Mouse (Mus musculus) cerebellum, adult 11 months (tissue): ENCODE measurements around the gene Rogdi.

ENCODE experiments used
- DNase-seq: peaks from one replicate; pipeline ENCODE4 v3.0.0; 2022

Gene Rogdi

DNA sequence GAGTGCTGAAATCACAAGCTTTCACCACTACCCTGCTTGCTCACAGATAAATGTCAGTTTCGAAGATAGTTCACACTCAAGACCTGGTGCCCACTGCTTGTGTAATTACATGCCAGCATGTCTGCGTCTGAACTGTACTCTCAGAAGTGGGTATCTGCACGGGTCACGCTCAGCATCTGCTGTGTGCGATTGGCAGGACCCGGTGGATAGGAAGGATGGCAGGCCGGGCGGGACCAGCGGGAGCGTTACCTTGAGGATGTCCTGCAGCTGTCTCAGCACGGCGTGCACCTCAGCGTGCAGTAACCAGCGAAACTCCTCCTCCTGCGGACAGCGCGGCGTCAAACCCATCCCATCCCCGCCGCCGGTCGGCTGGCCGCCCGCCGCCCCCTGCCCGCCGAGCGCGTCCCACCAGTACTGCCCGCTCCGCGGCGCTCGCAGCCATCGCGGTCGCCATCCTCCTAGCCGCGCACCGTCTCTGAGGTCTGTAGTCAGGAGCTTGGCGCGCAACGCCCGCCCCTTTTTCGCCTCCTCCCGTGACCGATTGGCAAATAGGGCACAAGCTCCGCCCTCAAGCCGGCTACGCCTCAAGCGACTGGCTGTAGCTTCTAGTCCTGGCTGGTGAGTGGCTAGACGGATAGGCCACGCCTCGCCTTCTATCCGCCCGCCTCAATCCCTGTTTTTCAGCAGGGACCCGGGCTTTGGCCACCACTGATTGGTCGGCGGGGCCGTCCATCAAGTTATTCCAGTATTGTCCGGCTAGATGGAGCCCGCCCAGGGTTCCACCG, at the start of gene Rogdi:
Gene Rogdi (minus strand): TSS at position 500 of the 785 bp plus-strand sequence.
- peak; percentile 99 for DNase-seq

DNA sequence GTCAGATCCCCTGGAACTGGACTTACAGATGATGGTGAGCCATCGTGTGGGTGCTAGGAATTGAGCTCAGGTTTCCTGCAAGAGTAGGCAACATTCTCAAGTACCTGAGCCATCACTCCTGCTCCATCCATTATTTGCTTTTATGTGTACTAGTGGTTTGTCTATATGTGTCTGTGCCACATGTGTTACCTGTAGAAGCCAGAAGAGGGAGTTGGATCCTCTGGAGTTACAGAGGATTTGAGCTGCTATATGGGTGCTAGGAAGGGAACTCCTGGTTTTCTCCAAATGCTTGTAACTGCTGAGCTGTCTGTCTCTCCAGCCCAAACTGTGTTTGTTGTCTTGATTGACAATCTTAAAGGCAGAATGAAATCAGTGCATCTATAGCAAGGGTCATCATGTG, 44.8 kb upstream of the Rogdi start:
- DNase-seq: no peak

DNA sequence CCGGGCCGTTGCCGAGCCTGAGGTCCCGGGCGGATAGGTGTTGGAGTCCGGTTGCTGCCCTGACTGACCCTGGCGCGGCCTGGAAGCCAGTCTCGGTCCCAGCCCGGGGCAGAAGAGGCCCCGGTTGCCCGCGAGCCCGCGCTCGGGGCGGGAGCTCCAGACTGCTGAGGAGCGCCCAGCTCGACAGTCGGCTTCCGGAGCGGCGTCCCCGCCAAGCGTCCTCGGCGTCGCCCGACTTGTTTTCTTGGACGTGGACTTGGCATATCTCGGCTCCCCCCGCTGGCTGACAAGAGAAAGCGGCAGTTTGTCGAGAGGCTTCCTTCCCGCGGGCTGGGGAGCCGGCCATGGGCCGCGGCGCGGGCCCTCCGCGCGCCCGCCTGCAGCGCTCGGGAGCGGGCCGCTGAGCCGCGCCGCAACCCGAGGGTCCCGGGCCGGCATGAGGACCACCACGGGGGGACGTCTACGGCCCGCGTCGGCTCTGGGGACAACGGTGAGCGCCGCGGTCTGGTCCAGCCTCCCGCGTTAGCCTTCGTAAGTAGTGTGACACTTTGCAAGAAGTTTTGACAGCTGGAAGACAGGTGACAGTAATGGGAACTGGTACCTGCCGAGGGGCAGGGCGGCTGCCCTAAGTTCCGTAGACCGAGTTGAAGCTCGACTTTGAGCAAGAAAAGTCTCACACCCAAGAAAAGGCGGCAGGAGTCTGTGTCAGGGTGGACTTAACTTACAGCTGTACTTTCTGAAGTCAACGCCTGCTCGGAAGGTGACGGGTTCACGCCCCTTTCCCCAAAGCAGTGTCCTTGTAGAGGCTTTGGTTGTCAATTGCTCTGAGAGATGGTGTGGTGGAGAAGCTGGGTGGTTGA, 37.1 kb upstream of the Rogdi start:
- DNase-seq: peak; percentile 69

- DNase-seq: peak; percentile 99
Observed at GRCm38 (mm10) chr16:5049774-5050234, 36.5 kb upstream of the Rogdi start, which contains the start of the genes Glyr1 and Ubn1. TSS of gene Glyr1 (minus strand) at chr16:5049863. TSS of gene Ubn1 (plus strand) at chr16:5050057.

DNA sequence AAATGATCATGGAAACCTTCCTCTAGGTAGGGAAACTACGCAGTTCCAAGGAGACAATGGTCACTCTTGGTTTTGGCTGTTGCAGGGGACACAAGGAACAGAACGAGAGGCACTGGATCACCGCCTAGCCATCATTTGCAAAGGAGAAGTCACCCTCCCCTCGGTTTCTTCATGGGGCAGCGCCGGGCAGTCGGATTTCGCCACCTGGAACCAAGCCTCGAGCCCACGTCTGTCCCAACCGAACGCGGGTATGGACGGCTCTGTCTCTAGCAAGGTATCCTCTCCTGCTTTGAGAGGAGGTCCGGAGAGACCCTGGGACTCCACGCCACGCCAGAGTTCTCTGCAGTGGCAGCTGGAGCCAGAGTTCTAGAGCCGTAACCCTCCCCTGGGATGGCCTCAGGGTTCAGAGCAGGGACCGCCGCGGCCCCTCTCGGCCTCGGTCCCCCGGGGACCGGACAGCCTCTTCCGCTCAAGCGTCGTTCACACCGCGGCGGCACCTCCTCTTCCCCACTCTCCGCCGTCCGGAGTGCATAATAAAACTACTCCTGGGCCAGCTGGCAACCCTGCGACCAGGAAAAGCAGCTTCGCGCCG, 35.9 kb upstream of the Rogdi start:
- no peak for DNase-seq

DNA sequence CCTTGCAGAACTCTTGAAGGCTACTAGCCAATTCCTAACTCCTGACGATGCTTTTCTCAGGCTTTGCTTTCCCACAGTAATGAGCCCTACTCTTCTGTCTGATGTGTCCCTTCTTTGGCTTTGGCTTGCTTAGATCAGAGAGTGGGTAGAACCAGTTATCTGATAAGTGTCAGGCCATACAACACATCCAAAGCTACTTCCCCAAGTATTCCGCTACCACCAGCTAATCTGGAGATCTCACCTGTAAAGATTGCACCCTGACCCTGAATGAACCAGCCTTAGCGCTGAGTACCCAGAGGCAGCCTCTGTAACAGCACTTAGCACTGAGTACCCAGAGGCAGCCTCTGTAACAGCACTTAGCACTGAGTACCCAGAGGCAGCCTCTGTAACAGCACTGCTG, 32.0 kb upstream of the Rogdi start:
- no peak for DNase-seq

- no peak for DNase-seq
Observed at GRCm38 (mm10) chr16:5036649-5037234, 23.4 kb upstream of the Rogdi start.

DNA sequence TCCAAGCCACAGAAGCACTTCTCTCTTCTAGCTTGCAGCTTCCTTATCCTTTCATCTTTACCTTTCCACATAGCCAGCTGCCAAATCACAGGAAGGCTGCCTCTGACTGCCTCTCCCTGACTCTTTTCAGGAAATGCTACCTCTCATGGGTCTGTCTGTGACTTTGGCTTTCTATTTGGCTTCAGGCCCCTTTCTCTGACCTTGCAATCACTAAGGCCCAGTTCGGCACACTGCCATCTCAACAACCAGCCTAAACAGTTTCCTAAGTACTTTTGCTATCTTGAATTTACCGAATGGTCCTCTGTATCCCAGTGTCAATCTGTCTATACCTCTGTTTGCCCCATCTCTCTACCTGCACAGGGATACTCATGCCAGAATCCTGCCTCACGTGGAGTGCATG, 22.2 kb upstream of the Rogdi start:
- DNase-seq: no peak

- DNase-seq: no peak
Observed at GRCm38 (mm10) chr16:5029847-5030246, 16.5 kb upstream of the Rogdi start.

- no peak for DNase-seq
Observed at GRCm38 (mm10) chr16:5024021-5024420, 10.7 kb upstream of the Rogdi start.

DNA sequence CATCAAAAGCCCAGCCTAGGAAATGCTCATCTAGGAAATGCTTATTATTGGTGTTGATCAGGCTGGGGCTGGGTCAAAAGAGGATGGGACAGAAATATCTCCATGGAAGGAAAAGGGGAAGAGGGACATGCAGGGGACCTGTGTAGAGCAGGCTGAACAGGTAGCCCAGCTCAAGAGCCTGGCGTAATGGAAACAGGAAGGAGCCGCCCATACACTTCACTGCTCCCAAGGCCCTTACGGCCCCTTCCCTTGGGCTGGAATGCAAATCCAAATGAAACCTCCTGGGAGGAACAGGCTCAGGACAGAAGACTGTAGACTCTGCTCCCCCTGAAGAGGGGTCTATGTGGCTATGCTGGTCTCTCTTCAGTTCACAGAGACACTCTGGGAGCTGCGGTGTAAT, 1.2 kb upstream of the Rogdi start:
- peak; percentile 9 for DNase-seq

GRCm38 (mm10) chr16:5012036-5013005, 1.0 kb downstream of the Rogdi start:
- DNase-seq: peak; percentile 22

- DNase-seq: peak; percentile 14
Observed at GRCm38 (mm10) chr16:5011285-5011684, 2.1 kb downstream of the Rogdi start.

GRCm38 (mm10) chr16:5010371-5010935, 2.9 kb downstream of the Rogdi start:
- DNase-seq: no peak

DNA sequence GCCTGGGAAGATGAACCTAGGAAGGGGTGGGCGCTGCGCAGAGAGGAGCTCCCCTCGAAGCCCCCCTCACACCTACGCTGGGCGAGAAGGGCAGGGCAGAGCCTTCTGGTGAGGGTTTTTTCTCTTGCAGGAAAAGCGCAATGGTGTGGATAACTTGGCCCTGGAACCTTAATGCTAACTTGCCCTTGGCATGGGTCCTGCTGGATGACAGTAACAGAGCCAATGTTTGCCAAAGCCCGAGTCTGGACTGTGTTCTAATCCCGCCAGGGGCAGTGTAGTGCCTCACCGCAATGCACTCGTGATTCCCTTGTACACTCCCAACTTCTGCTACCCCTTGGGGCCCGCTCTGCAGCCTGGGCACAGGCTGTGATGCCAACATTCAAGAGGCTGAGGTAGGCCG, 5.3 kb downstream of the Rogdi start:
- peak; percentile 14 for DNase-seq

GRCm38 (mm10) chr16:5007492-5007891, 5.9 kb downstream of the Rogdi start:
- DNase-seq: no peak

- no peak for DNase-seq
Observed at GRCm38 (mm10) chr16:5007067-5007466, 6.3 kb downstream of the Rogdi start, which contains the start of gene Smim22. TSS of gene Smim22 (plus strand) at chr16:5007288.

GRCm38 (mm10) chr16:5000611-5001010, 12.7 kb downstream of the Rogdi start:
- no peak for DNase-seq

- no peak for DNase-seq
Observed at GRCm38 (mm10) chr16:4998984-4999383, 14.4 kb downstream of the Rogdi start.

- no peak for DNase-seq
Observed at GRCm38 (mm10) chr16:4997553-4997952, 15.8 kb downstream of the Rogdi start, which contains the start of gene Sept12. TSS of gene Sept12 (minus strand) at chr16:4997852.

DNA sequence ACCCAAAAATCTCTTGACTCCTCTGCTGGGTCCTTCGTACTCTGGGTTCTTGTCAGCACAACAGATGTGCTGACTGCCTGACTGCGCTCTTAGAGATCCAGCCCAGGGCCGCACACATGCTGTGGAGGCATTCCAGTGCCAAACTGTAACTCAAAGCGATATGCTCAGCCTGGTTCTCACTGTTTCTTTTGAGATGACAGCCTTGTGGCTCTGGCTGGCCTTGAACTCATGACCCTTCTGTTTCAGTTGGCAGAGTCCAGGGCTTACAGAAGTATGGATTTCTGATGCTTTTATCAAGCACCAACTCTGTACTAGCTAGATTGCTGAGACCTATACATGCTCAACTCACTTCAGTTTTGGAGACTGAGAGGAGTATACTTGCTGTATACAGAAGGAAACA, 20.1 kb downstream of the Rogdi start:
- no peak for DNase-seq
